ENCODE assay signal across 23 mouse cellular contexts in the genomic region with DNA sequence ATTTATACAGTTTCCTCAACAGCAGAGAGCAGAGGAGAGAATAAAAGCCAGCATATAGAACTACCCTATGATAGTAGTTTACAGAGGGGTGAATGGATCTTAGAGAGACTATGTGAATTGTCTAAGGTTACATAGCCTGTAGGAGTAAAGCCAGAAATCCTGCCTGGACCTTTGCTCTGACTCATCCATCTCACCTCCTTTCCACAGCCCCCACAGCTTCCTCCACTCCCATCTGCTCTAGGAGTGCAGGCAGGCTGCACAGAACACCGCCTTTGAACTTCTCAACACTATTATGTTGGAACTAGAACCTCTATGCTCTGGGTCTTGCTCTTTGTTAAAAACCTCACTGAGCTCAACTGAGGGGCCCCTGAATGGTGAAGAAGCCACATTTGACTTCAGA.
DNase-seq lines count a peak whose midpoint lies in the region; ATAC-seq lines count a peak whose summit lies in the region.
"Had no signal": no experiment of that assay in that cellular context is flagged by ENCODE, and none has a peak within 500 bp of the region (broad histone marks: within the 10 kb centered on the region; RNA-seq: fewer than 3 reads in every experiment).

No protein-coding gene starts in this region.

- 62% methylated on average over 1 of the region's 1 CpGs for WGBS in kidney, embryonic 15.5 days

- no peak overlapping the region for H3K4me3 ChIP-seq in kidney, embryonic 15.5 days (replicated peaks)
- H3K4me3 ChIP-seq: forebrain, embryonic 10.5 days; heart, embryonic 10.5 days; limb, embryonic 15.5 days; midbrain, embryonic 12.5 days had no signal

- peak; percentile 77 for ATAC-seq in cerebellum, adult (ENCODE audit: insufficient number of reproducible peaks, low FRiP score, low TSS enrichment)
- ATAC-seq in kidney, embryonic 15.5 days (replicated peaks; ENCODE audit: low FRiP score), result 0 out of 2 replicates have a peak, but pooled peaks have one; percentile 25
- ATAC-seq: activated CD4-positive, CD25-positive, alpha-beta regulatory T cell, adult 4 months; forebrain, embryonic 16.5 days; inflammation-experienced regulatory T-cells, adult 6 months had no signal

- no peak overlapping the region for H3K4me2 ChIP-seq in kidney, embryonic 15.5 days
- H3K4me2 ChIP-seq: hindbrain, embryonic 14.5 days; limb, embryonic 15.5 days; lung, embryonic 14.5 days; midbrain, embryonic 12.5 days had no signal

- no peaks in the 10 kb centered on the region for H3K9me3 ChIP-seq in kidney, embryonic 15.5 days (replicated peaks)
- H3K9me3 ChIP-seq: forebrain, embryonic 10.5 days; heart, embryonic 10.5 days; limb, embryonic 15.5 days; midbrain, embryonic 12.5 days had no signal

- no peaks in the 10 kb centered on the region for H3K27me3 ChIP-seq in kidney, embryonic 15.5 days
- H3K27me3 ChIP-seq: limb, embryonic 15.5 days; midbrain, embryonic 12.5 days had no signal

- H3K9ac ChIP-seq in kidney, embryonic 15.5 days, result no peak overlapping the region
- H3K9ac ChIP-seq: hindbrain, embryonic 14.5 days; limb, embryonic 15.5 days; liver, embryonic 14.5 days; lung, embryonic 14.5 days; midbrain, embryonic 12.5 days had no signal

- H3K27ac ChIP-seq in kidney, embryonic 15.5 days, result no peak overlapping the region
- H3K27ac ChIP-seq: forebrain, embryonic 10.5 days; heart, embryonic 10.5 days; hindbrain, embryonic 14.5 days; limb, embryonic 15.5 days; liver, embryonic 14.5 days; midbrain, embryonic 12.5 days had no signal

- H3K4me1 ChIP-seq in kidney, embryonic 15.5 days, result no peaks in the 10 kb centered on the region
- H3K4me1 ChIP-seq: forebrain, embryonic 10.5 days; heart, embryonic 10.5 days; limb, embryonic 15.5 days; midbrain, embryonic 12.5 days had no signal

- DNase-seq in cerebellum, postnatal 10 days, result no peak
- no peak for DNase-seq in kidney, postnatal 10 days
- DNase-seq in right cerebral cortex, adult 18-20 months, result peak; percentile 49
- no peak for DNase-seq in right cerebral cortex, postnatal 10 days (ENCODE audit: low spot score in 2 of 2)
- DNase-seq in cerebellum, adult 9-11 months, result peak; percentile 58
- no peak for DNase-seq in gastrocnemius, postnatal 14 days
- DNase-seq: adrenal gland, adult 8-10 months; gastrocnemius, postnatal 36 days; heart, postnatal 4 days; kidney, adult 18-20 months; lung, embryonic 14.5 days; thymus, postnatal 14 days had no signal

- H3K36me3 ChIP-seq in kidney, embryonic 15.5 days, result no peaks in the 10 kb centered on the region
- H3K36me3 ChIP-seq: forebrain, embryonic 10.5 days; heart, embryonic 10.5 days; limb, embryonic 15.5 days; midbrain, embryonic 12.5 days had no signal

- intact Hi-C loops in gastrocnemius, postnatal 14 days (cut with DNase I; ENCODE audit: low total_unique reads), result loop anchor here (5.0 kb wide), 1 partner anchor 522 kb away; no protein-coding TSS in a partner anchor

Comparison
In these comparisons a context has a peak if more than half of its experiments do, and no peak if none do; other contexts are left out.
1. DNase-seq: peak in right cerebral cortex, adult 18-20 months (single experiment) and cerebellum, adult 9-11 months (single experiment); none in cerebellum, postnatal 10 days (0 of 2), kidney, postnatal 10 days (single experiment), right cerebral cortex, postnatal 10 days (0 of 2) and gastrocnemius, postnatal 14 days (single experiment).